8 mouse cellular contexts compared by ENCODE assay signal in the genomic region with DNA sequence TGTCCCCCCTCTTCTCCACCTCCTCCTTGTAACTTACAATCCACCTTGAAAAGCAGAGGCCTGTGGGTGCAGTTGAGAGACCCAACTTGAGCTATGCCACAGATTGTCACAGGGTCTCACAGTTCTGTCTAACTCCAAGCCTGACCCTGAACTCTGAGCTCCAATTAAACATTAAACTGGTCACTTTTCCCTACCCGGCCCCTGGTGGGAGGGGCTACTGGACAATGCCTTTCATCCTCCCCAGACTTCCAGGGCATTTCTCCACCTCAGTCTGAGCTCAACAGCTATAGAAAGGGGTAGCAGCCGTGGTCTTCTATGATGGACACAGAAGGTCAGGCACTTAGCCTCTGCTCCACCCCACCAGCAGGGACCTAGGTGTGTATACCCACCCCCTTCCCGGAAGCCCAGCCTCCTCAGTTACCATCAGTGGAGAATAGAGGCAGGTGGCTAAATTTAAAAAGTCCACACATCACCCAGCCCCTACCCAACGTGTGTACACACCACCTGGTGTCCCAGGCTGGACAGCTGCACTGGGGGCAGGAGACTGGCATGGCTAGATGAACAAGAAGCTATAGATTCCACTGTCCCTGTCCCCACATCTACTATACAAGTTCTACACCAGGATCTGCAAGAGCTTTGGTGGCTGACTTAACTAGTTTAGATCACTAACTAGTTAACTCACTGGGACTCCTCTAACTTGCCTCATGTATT. TPM values are rescaled to one million over a fixed set of nuclear protein-coding genes. Genes with fewer than 3 reads are reported as not detected.
DNase-seq lines count a peak whose midpoint lies in the region; ATAC-seq and TF ChIP-seq lines count a peak whose summit lies in the region.

No protein-coding gene starts in this region.

- H3K79me2 ChIP-seq in macrophage (ENCODE audit: inconsistent target): peaks cover 70% of the 10 kb centered on the region

- peaks cover 50% of the 10 kb centered on the region for H3K4me1 ChIP-seq in embryonic facial prominence, embryonic 10.5 days
- peaks cover 41% of the 10 kb centered on the region for H3K4me1 ChIP-seq in kidney, adult 2 months (ENCODE audit: control insufficient read depth, insufficient read depth, low read length)

- no peak overlapping the region for H3K27ac ChIP-seq in left cerebral cortex, adult 2 months
- no peak overlapping the region for H3K27ac ChIP-seq in embryonic facial prominence, embryonic 10.5 days (replicated peaks)
- peak overlapping the region; percentile 40; the same call in 1 of the 2 replicates for H3K27ac ChIP-seq in kidney, adult 2 months (ENCODE audit: insufficient read depth, low read depth, low read length)
- peak overlapping the region; percentile 82; the same call in 1 of the 2 replicates for H3K27ac ChIP-seq in macrophage

- peaks cover 45% of the 10 kb centered on the region for H3K27me3 ChIP-seq in embryonic facial prominence, embryonic 10.5 days (replicated peaks; ENCODE audit: low read depth, poor library complexity, severe bottlenecking)
- no peaks in the 10 kb centered on the region for H3K27me3 ChIP-seq in kidney, adult 2 months (replicated peaks; ENCODE audit: control insufficient read depth, insufficient read depth, low read length)

- DNase-seq in left cerebral cortex, adult 2 months (ENCODE audit: extremely low spot score in 1 of 2, low spot score in 2 of 2): no peak
- DNase-seq in left cerebral cortex, adult 8-10 months (ENCODE audit: low spot score in 2 of 2): no peak
- DNase-seq in embryonic facial prominence, embryonic 10.5 days (ENCODE audit: low spot score): no peak
- DNase-seq in kidney, adult 2 months: peak; percentile 87
- DNase-seq in thymus, adult 18-20 months: no peak
- DNase-seq in gastrocnemius, postnatal 36 days: no peak

- H3K4me3 ChIP-seq in left cerebral cortex, adult 2 months: peak overlapping the region; percentile 84
- peak overlapping the region; percentile 23; the same call in 1 of the 2 replicates for H3K4me3 ChIP-seq in embryonic facial prominence, embryonic 10.5 days
- peak overlapping the region; percentile 16; the same call in 1 of the 2 replicates for H3K4me3 ChIP-seq in kidney, adult 2 months (ENCODE audit: insufficient read depth, low read depth, low read length)
- peak overlapping the region; percentile 79 for H3K4me3 ChIP-seq in macrophage (ENCODE audit: inconsistent target)

- no peak for TF ChIP-seq CTCF in left cerebral cortex, adult 2 months (IDR thresholded peaks at IDR 0.05)
- no peak for TF ChIP-seq CTCF in kidney, adult 2 months (conservative IDR thresholded peaks at IDR 0.05; ENCODE audit: insufficient read depth, insufficient read length, low read depth, low read length)

- 55% methylated on average over 4 of the region's 4 CpGs for WGBS in embryonic facial prominence, embryonic 10.5 days
- 32% methylated on average over 4 of the region's 4 CpGs for WGBS in kidney, adult 2 months
- 78% methylated on average over 4 of the region's 4 CpGs for WGBS in macrophage (ENCODE audit: missing documents)

- no peaks in the 10 kb centered on the region for H3K36me3 ChIP-seq in embryonic facial prominence, embryonic 10.5 days (replicated peaks)
- no peaks in the 10 kb centered on the region for H3K36me3 ChIP-seq in kidney, adult 2 months (ENCODE audit: control insufficient read depth, insufficient read depth, low read length)
- no peaks in the 10 kb centered on the region for H3K36me3 ChIP-seq in macrophage (ENCODE audit: inconsistent target)

- intact Hi-C loops in left cerebral cortex, adult 2 months (cut with DNase I): no loop called here
- intact Hi-C loops in gastrocnemius, postnatal 36 days (cut with DNase I): no loop called here

- no peak for ATAC-seq in CD4-positive, CD25-positive, alpha-beta regulatory T cell, adult 4 months

- TF ChIP-seq POLR2A in kidney, adult 2 months (IDR thresholded peaks at IDR 0.05; ENCODE audit: low read depth, low read length): no peak

- no peaks in the 10 kb centered on the region for H3K9me3 ChIP-seq in embryonic facial prominence, embryonic 10.5 days

RNA-seq across cellular contexts. Expression of a gene that starts 8.9 kb away (rescaled TPM):
- total RNA-seq in left cerebral cortex, adult 2 months (2021): 10 to 100 TPM; 59.3 to 61.7 TPM
- 10 to 100 TPM; 50.1 to 67.5 (median 60.3) TPM for total RNA-seq in left cerebral cortex, adult 8-10 months (2022)
- 15.2 and 17.9 TPM in 2 replicates for polyA plus RNA-seq in embryonic facial prominence, embryonic 10.5 days (2016; fragmentation: Nextera tagmentation; extraction: Ambion mirVana)
- 55.2 and 73.2 TPM in 2 replicates for polyA plus RNA-seq in kidney, adult 2 months (2012; rRNA removed)
- 100 to 1,000 TPM in 8 of 26 experiments, 10 to 100 TPM in 18; 18.3 to 483 (median 71.9) TPM for total RNA-seq in macrophage (2018; cell fraction: chromatin; rRNA removed)
- 100 to 1,000 TPM in 13 of 26 experiments, 10 to 100 TPM in 13; 61.7 to 262 (median 112) TPM for total RNA-seq in macrophage (2018; cell fraction: cytosol; rRNA removed)
- total RNA-seq in macrophage (2018; cell fraction: nucleus; rRNA removed): 100 to 1,000 TPM in 11 of 26 experiments, 10 to 100 TPM in 15; 40.2 to 222 (median 79.2) TPM
- polyA plus RNA-seq in macrophage (2018): 96.7 to 217 TPM (median 105 TPM) in 3 replicates
- total RNA-seq in gastrocnemius, postnatal 36 days (2021): 10 to 100 TPM; 75.3 to 79.8 TPM
- 1 to 10 TPM; 5.0 to 5.1 TPM for polyA plus RNA-seq in CD4-positive, CD25-positive, alpha-beta regulatory T cell, adult 4 months (2017; shearing (Covaris generic))

RNA-seq across cellular contexts. Expression of a gene that starts 31.4 kb away (rescaled TPM):
- 1 to 10 TPM; 3.2 TPM for total RNA-seq in left cerebral cortex, adult 2 months (2021)
- 1 to 10 TPM; 2.3 to 3.1 (median 2.6) TPM for total RNA-seq in left cerebral cortex, adult 8-10 months (2022)
- 33.6 and 37.4 TPM in 2 replicates for polyA plus RNA-seq in embryonic facial prominence, embryonic 10.5 days (2016; fragmentation: Nextera tagmentation; extraction: Ambion mirVana)
- 0.61 and 0.63 TPM in 2 replicates for polyA plus RNA-seq in kidney, adult 2 months (2012; rRNA removed)
- total RNA-seq in macrophage (2018; cell fraction: chromatin; rRNA removed): 1 to 10 TPM in 2 of 26 experiments, under 1 TPM in 17, not detected in 7; 0.11 to 1.7 (median 0.21) TPM
- total RNA-seq in macrophage (2018; cell fraction: cytosol; rRNA removed): under 1 TPM in 25 of 26 experiments, not detected in 1; 0.03 to 0.33 (median 0.06) TPM
- 1 to 10 TPM in 2 of 26 experiments, under 1 TPM in 10, not detected in 14; 0.05 to 2.3 (median 0.19) TPM for total RNA-seq in macrophage (2018; cell fraction: nucleus; rRNA removed)
- polyA plus RNA-seq in macrophage (2018): 0.08 to 0.10 TPM (median 0.10 TPM) in 3 replicates
- total RNA-seq in gastrocnemius, postnatal 36 days (2021): under 1 TPM; 0.17 to 0.33 TPM
- 1 to 10 TPM in 1 of 2 experiments, under 1 TPM in 1; 0.60 to 1.5 TPM for polyA plus RNA-seq in CD4-positive, CD25-positive, alpha-beta regulatory T cell, adult 4 months (2017; shearing (Covaris generic))

RNA-seq across cellular contexts. Expression of a gene that starts 39.8 kb away (rescaled TPM):
- 10 to 100 TPM; 68.7 to 71.2 TPM for total RNA-seq in left cerebral cortex, adult 2 months (2021)
- total RNA-seq in left cerebral cortex, adult 8-10 months (2022): 10 to 100 TPM; 63.2 to 71.4 (median 66.8) TPM
- polyA plus RNA-seq in embryonic facial prominence, embryonic 10.5 days (2016; fragmentation: Nextera tagmentation; extraction: Ambion mirVana): 5.9 and 7.1 TPM in 2 replicates
- 176 and 197 TPM in 2 replicates for polyA plus RNA-seq in kidney, adult 2 months (2012; rRNA removed)
- 100 to 1,000 TPM in 6 of 26 experiments, 10 to 100 TPM in 20; 12.4 to 193 (median 60.3) TPM for total RNA-seq in macrophage (2018; cell fraction: chromatin; rRNA removed)
- total RNA-seq in macrophage (2018; cell fraction: cytosol; rRNA removed): 10 to 100 TPM in 19 of 26 experiments, 1 to 10 TPM in 7; 8.5 to 33.5 (median 15.5) TPM
- 100 to 1,000 TPM in 3 of 26 experiments, 10 to 100 TPM in 23; 24.0 to 139 (median 65.3) TPM for total RNA-seq in macrophage (2018; cell fraction: nucleus; rRNA removed)
- polyA plus RNA-seq in macrophage (2018): 7.3 to 33.5 TPM (median 7.7 TPM) in 3 replicates
- total RNA-seq in gastrocnemius, postnatal 36 days (2021): 1 to 10 TPM; 1.2 to 1.4 TPM
- 10 to 100 TPM; 17.6 to 32.8 TPM for polyA plus RNA-seq in CD4-positive, CD25-positive, alpha-beta regulatory T cell, adult 4 months (2017; shearing (Covaris generic))

RNA-seq across cellular contexts. Expression of a gene that starts 47.3 kb away (rescaled TPM):
- total RNA-seq in left cerebral cortex, adult 2 months (2021): not detected
- total RNA-seq in left cerebral cortex, adult 8-10 months (2022): not detected
- polyA plus RNA-seq in embryonic facial prominence, embryonic 10.5 days (2016; fragmentation: Nextera tagmentation; extraction: Ambion mirVana): 4.9 and 5.8 TPM in 2 replicates
- polyA plus RNA-seq in kidney, adult 2 months (2012; rRNA removed): 50.1 and 50.9 TPM in 2 replicates
- total RNA-seq in macrophage (2018; cell fraction: chromatin; rRNA removed): 1 to 10 TPM in 8 of 26 experiments, not detected in 18; 1.2 to 4.1 (median 2.6) TPM
- not detected for total RNA-seq in macrophage (2018; cell fraction: cytosol; rRNA removed)
- total RNA-seq in macrophage (2018; cell fraction: nucleus; rRNA removed): 1 to 10 TPM in 2 of 26 experiments, under 1 TPM in 2, not detected in 22; 0.72 to 2.6 (median 0.99) TPM
- not detected in 3 replicates for polyA plus RNA-seq in macrophage (2018)
- total RNA-seq in gastrocnemius, postnatal 36 days (2021): not detected
- not detected for polyA plus RNA-seq in CD4-positive, CD25-positive, alpha-beta regulatory T cell, adult 4 months (2017; shearing (Covaris generic))

RNA-seq across cellular contexts. Expression of a gene that starts 52.1 kb away (rescaled TPM):
- total RNA-seq in left cerebral cortex, adult 2 months (2021): 10 to 100 TPM; 98.3 to 99.1 TPM
- 100 to 1,000 TPM; 102 to 133 (median 110) TPM for total RNA-seq in left cerebral cortex, adult 8-10 months (2022)
- polyA plus RNA-seq in embryonic facial prominence, embryonic 10.5 days (2016; fragmentation: Nextera tagmentation; extraction: Ambion mirVana): 158 and 161 TPM in 2 replicates
- polyA plus RNA-seq in kidney, adult 2 months (2012; rRNA removed): 247 and 277 TPM in 2 replicates
- 10 to 100 TPM in 7 of 26 experiments, 1 to 10 TPM in 16, not detected in 3; 1.9 to 25.1 (median 4.5) TPM for total RNA-seq in macrophage (2018; cell fraction: chromatin; rRNA removed)
- total RNA-seq in macrophage (2018; cell fraction: cytosol; rRNA removed): 100 to 1,000 TPM in 22 of 26 experiments, 10 to 100 TPM in 4; 84.4 to 168 (median 109) TPM
- total RNA-seq in macrophage (2018; cell fraction: nucleus; rRNA removed): 10 to 100 TPM in 24 of 26 experiments, 1 to 10 TPM in 2; 7.2 to 35.9 (median 19.1) TPM
- polyA plus RNA-seq in macrophage (2018): 164 to 206 TPM (median 186 TPM) in 3 replicates
- total RNA-seq in gastrocnemius, postnatal 36 days (2021): 10 to 100 TPM; 70.6 to 76.1 TPM
- 100 to 1,000 TPM; 197 to 234 TPM for polyA plus RNA-seq in CD4-positive, CD25-positive, alpha-beta regulatory T cell, adult 4 months (2017; shearing (Covaris generic))

Comparison
In these comparisons a context has a peak if more than half of its experiments do, and no peak if none do; other contexts are left out.
1. H3K27ac ChIP-seq: peak in kidney, adult 2 months (single experiment) and macrophage (single experiment); none in left cerebral cortex, adult 2 months (single experiment) and embryonic facial prominence, embryonic 10.5 days (single experiment).
2. H3K4me3 ChIP-seq: peak in every context shown above with its lines; median percentile 84 in left cerebral cortex, adult 2 months; 79 in macrophage; 23 in embryonic facial prominence, embryonic 10.5 days; 16 in kidney, adult 2 months.
3. RNA of a gene that starts 31.4 kb away (polyA plus RNA-seq): 33.6 to 37.4 TPM in embryonic facial prominence, embryonic 10.5 days; 0.60 to 1.5 TPM in CD4-positive, CD25-positive, alpha-beta regulatory T cell, adult 4 months, 0.61 to 0.63 TPM in kidney, adult 2 months and 0.08 to 0.10 TPM in macrophage; every median in the first group is over 10 times any median in the second.